Mouse (Mus musculus) heart, adult 8-10 months (tissue): ENCODE measurements around the gene Vdac1. TPM values are rescaled to one million over a fixed set of nuclear protein-coding genes. Genes with fewer than 3 reads are reported as not detected.

Source experiments
- DNase-seq: peaks from one replicate; pipeline ENCODE4 v3.0.0; 2022; ENCODE audit warnings: low spot score
- total RNA-seq, 4 experiments: library from RNA; stranded (reverse); gene quantifications; 2 replicates each; pipeline ENCODE4 v1.2.4; 2022

Gene Vdac1
- total RNA-seq, 4 experiments from 2014 or later: 1,103 to 1,162 (median 1,146) TPM

DNA sequence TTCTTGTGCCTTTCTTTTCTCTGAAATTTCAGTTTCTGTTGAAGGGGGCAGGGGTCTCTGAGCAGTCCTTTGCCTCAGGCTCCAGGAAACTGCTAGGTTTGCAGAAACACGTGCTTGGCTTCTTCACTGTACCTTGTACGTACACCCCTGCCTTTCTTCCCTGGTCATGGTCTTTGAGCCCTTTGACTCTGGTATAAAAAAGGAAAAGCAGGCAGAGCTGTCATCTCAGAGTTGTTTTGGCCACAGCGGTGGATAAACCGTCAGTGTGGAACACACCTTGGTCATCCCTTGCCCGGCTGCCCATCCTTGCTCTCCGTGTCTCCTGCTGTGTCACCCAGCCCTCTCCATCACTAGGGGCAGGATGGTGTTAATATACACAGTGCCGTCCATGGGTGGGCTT is 59.2 kb downstream of the Vdac1 start:
- DNase-seq: no peak

DNA sequence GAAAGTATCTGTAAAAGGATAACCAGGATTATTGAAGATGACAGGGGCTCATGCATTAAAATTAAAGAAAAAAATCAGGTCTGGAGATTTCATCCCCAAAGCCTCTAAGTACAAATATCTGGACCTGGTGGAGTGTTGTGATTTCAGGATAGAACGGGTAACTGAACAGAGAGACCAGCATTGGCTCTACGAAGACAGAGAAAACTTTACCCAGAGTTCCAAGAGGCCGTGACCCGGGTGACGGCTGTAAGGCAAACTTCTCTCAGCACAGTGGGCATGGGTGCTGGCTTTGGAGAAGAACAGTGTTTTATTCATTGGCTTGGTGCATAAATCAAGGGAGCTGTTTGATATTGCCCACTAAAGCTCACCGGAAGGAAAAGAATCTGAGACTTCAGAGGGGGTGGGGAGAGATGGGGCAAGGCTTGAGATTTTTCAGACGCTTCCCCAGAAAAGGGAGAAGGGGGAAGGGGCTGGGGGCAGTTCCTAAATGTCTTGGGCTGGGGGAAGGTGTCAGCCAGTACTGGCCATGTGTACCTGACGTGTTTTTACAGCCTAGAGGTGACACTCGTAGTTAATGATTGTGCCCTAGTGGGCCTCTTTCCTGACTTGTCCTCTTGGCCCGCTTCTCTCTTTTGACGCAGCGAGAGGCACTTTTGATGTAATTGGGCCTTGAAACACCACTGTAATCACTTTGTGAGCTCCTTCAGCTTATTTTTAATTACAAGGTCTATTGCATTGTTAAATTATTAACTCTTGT is 59.8 kb downstream of the Vdac1 start:
- DNase-seq: no peak

DNA sequence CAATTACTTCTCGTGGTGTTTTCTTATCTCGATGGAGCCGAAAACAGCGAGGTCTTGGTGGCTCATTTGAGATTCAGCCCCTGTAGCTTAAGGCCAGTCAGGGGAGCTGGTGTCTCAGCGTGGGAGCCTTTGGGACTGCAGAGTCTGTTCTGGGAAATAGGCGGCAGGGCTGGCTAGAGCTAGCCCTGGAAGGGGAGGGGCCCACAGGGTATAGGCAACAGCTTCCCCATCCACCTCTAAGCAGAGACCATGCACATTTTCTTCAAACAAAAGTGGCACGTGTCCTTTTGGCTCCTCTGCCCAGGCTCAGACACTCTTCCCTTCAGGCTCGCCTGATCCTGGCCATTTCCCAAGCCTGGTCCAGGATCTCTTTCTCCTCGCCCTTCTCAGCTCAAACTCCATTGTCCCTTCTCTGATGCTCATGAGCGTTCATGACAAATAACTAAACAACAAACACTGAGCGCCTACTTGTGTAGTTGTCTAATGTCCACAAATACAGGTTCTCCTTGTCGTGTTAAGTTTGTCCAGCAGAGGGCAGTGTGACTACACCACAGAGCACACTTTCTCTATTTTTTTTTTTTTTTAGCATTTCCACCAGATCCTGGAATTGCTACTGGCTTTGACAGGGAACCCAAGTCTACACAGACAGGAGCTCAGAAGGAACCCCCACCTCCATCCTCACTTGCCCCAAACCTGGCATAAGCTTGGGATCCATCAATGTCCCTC is 60.6 kb downstream of the Vdac1 start:
- DNase-seq: peak; percentile 55

DNA sequence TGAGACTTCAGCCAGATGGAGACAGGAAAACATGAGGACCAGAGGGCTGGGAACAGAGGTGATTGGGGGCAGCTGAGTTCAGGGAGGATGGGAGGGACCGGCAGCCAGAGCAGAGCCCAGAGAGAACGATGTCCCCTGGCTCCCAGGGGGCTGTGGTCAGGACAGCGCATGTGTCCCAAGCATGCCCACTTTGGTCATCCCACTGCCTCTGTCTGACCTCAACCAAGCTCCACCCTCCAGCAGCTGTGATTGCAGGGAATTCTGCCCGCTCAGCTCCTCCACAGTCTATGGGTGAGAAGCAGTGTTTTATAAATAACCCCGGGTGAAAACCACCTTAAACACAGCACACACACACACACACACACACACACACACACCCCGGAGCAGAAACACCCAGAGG is 68.8 kb downstream of the Vdac1 start:
- no peak for DNase-seq

DNA sequence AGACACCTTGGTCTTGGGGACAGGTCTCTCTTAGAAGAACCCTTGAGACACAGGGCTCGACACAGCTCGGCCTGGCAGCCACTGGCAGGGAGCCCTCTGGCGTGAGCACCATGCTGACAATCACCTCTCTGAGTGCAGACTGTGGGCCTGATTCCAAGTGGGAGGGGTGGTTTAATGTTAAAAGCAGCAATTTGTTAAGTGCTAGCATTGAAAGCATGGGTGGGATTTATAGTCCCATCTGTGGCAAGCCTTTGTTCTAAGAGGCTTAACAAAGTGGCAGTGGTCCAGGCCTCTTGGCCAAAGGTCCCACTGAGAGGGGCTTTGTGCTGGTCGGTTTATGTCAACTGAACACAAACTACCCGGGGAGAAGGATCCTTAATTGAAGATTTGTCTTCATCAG is 70.9 kb downstream of the Vdac1 start:
- no peak for DNase-seq

DNA sequence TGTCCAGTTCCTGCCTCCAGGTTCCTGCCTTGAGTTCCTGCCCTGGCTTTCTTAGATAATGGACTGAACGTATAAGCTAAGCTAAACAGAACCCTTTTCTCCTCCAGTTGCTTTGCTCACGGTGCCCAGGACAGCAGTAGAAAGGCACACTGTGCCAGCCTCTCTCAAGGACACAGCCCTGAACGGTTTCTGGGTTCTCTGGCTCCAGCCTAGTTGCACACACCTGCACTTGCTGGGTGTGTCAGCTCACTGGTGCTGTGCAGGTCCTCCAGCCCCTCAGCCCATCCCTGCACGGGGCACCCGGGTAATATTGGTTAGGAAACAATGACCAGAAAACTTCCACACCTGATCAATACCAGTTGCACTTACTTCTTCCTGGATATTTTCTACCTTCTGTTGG is 71.5 kb downstream of the Vdac1 start:
- DNase-seq: no peak

DNA sequence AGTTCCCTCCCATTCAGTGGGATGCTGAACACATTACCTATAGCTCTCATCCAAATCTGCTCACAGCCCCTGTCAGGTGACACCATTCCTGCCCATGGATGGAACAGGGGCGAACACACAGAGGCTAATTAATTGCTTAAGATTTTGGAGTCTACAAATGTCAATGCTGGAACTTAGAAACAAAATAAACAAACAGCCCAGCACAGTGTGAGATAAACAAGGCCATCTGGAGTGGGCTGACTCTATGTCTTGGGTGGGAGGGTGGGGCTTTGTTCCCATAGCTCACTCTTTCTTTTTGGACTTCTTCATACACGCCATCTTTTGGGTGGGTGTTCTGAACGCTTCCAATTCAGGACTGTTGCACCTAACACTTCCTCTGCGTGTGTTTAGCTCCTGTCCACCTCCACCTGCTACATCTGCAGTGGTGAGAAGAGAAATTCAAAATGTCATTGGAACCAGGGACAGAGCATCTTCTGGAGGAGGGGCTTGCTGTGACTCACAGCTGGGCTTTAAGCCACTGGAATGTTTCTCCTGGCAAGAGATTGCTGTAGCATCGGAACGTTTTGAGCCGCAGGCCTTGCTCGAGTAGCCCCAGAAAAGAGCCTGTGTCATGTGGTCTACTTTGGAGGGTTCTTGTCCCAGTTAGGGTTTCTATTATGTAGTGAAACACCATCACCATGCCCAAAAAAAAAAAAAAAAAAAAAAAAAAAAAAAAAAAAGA is 72.6 kb downstream of the Vdac1 start:
- no peak for DNase-seq

DNA sequence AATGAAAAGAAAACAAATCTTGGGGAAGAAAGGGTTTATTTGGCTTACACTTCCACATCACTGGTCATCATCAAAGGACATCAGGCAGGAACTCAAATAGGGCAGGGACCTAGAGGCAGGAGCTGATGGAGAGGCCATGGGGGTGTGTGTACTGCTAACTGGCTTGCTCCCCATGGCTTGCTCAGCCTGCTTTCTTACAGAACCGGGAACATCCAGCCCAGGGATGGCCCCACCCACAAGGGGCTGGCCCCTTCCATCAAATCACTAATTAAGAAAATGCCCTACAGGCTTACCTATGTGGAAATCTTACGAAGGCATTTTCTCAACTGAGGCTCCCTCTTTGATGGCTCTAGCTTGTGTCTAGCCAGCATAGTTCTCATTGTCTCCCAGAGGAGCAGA is 73.1 kb downstream of the Vdac1 start:
- no peak for DNase-seq

DNA sequence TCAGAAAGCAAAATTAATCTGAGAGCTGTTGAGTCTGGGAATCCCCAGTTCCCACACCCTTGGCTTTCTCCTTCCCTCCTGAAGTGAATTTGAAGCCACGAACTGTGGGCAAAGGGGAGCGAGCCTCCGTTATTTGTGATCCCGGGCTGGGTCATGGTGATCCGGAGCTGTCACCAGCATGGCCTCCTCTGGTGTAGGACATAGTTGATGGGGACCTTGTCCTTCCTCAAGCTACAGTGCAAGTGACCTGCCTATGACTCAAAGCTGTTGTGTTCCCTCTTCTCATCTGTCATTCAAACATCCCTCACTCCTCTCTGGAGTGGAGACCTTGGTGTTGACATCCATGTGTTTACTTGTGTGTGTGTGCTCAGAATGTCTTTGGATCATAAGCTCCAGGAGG is 74.8 kb downstream of the Vdac1 start:
- no peak for DNase-seq

DNA sequence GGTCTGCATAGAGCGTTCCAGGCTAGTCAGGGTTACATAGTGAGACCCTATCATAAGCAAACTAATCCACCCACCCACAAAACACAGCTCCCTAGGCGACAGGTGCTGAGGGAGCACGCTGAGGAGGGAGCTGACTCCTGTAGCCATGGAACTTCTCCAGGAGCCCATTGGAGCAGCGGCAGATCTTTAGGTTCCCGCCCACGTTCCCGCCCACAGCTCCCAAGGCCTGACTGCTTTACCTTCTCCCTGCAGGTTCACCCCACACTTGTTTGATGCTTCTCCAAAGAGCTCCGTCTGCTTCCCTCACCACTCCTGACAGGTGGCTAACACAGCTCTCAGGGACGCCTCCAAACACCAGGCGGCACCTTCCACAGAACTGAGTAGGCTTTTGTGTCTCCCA is 76.5 kb downstream of the Vdac1 start:
- DNase-seq: no peak

Other genes starting within 250 kb of the Vdac1 start
- gene Olfr1373, start 215.3 kb upstream of the Vdac1 start, total RNA-seq: not detected
- not detected for gene Olfr1371, start 146.9 kb upstream of the Vdac1 start, total RNA-seq
- gene Skp1a, start 128.9 kb upstream of the Vdac1 start, total RNA-seq: 100 to 1,000 TPM; 243 to 269 (median 257) TPM
- 1 to 10 TPM in 1 of 4 experiments, under 1 TPM in 3; 0.44 to 1.0 (median 0.83) TPM for gene Tcf7, start 77.8 kb upstream of the Vdac1 start, total RNA-seq
- 10 to 100 TPM; 69.8 to 70.9 (median 70.0) TPM for gene 9530068E07Rik, start 35.6 kb downstream of the Vdac1 start, total RNA-seq